Mouse (Mus musculus) neutrophil, adult 5-6 weeks (primary cell): ENCODE measurements around the gene Sh3pxd2b. TPM values are rescaled to one million over a fixed set of nuclear protein-coding genes. Genes with fewer than 3 reads are reported as not detected.

Experiments
- ATAC-seq: fragments of 151-379, 151-347 bp; 2 replicates; pipeline ENCODE4 v1.8.0; 2017; ENCODE audit warnings: mild to moderate bottlenecking, moderate TSS enrichment; ENCODE audit not compliant: insufficient number of reproducible peaks, poor library complexity, low FRiP score, severe bottlenecking; ENCODE audit errors: extremely low read depth
- total RNA-seq: library from RNA; stranded (forward); fragments of 200-1000 nt; gene quantifications from 2 replicates; pipeline ENCODE4 v1.2.3, GENCODE M21; 2017

Sh3pxd2b gene
- 0.23 and 0.25 TPM in 2 replicates for total RNA-seq

- no peak for ATAC-seq
Observed at GRCm38 (mm10) chr11:32347607-32348432, at the start of gene Sh3pxd2b. Gene Sh3pxd2b, plus strand, starts transcription at chr11:32347820.

GRCm38 (mm10) chr11:32297866-32298531 is 49.6 kb upstream of the Sh3pxd2b start:
- no peak for ATAC-seq

GRCm38 (mm10) chr11:32298532-32298918 is 49.1 kb upstream of the Sh3pxd2b start:
- no peak for ATAC-seq

- 0 out of 2 replicates have a peak, but pooled peaks have one; percentile 31 for ATAC-seq
Observed at GRCm38 (mm10) chr11:32299865-32300264, 47.8 kb upstream of the Sh3pxd2b start, which contains the start of gene Hbq1a. Gene Hbq1a, plus strand, starts transcription at chr11:32300069.

GRCm38 (mm10) chr11:32300279-32301267 is 47.0 kb upstream of the Sh3pxd2b start:
- ATAC-seq: no peak

GRCm38 (mm10) chr11:32301506-32301905 is 46.1 kb upstream of the Sh3pxd2b start:
- ATAC-seq: no peak

GRCm38 (mm10) chr11:32302824-32303419 is 44.7 kb upstream of the Sh3pxd2b start:
- ATAC-seq: no peak

GRCm38 (mm10) chr11:32303455-32303854 is 44.2 kb upstream of the Sh3pxd2b start:
- no peak for ATAC-seq

- no peak for ATAC-seq
Observed at GRCm38 (mm10) chr11:32307006-32307405, 40.6 kb upstream of the Sh3pxd2b start.

- no peak for ATAC-seq
Observed at GRCm38 (mm10) chr11:32309446-32309845, 38.2 kb upstream of the Sh3pxd2b start.

GRCm38 (mm10) chr11:32309928-32310327 is 37.7 kb upstream of the Sh3pxd2b start:
- no peak for ATAC-seq

GRCm38 (mm10) chr11:32316009-32316408 is 31.6 kb upstream of the Sh3pxd2b start:
- no peak for ATAC-seq

- no peak for ATAC-seq
Observed at GRCm38 (mm10) chr11:32320507-32321195, 27.0 kb upstream of the Sh3pxd2b start.

- no peak for ATAC-seq
Observed at GRCm38 (mm10) chr11:32321196-32321565, 26.4 kb upstream of the Sh3pxd2b start.

GRCm38 (mm10) chr11:32324609-32325008 is 23.0 kb upstream of the Sh3pxd2b start:
- ATAC-seq: peak; percentile 81

GRCm38 (mm10) chr11:32331075-32331474 is 16.5 kb upstream of the Sh3pxd2b start:
- no peak for ATAC-seq

- no peak for ATAC-seq
Observed at GRCm38 (mm10) chr11:32331861-32332260, 15.8 kb upstream of the Sh3pxd2b start.

GRCm38 (mm10) chr11:32333235-32333634 is 14.4 kb upstream of the Sh3pxd2b start:
- no peak for ATAC-seq
